Mouse (Mus musculus) heart, adult 2 months (tissue): Measurements from ENCODE around the gene Mybl2.

ENCODE experiments used
- CTCF ChIP-seq: fragments of 200-600 bp; IDR thresholded peaks from 2 replicates; pipeline ENCODE4 v1.8.1; 2022; ENCODE audit warnings: antibody characterized with exemption, mild to moderate bottlenecking, moderate library complexity
- POLR2A ChIP-seq: fragments of 200-500 bp; IDR thresholded peaks from 2 replicates; pipeline ENCODE4 v1.6.1; 2011; ENCODE audit warnings: mild to moderate bottlenecking, low read depth, low read length, control low read depth; ENCODE audit not compliant: insufficient read depth

GRCm38 (mm10) chr2:163085047-163085446 lies 30.6 kb downstream of the Mybl2 start:
- no peak for TF ChIP-seq CTCF
- no peak for TF ChIP-seq POLR2A
